Mouse (Mus musculus) heart, postnatal 0 days (tissue): ENCODE results near the gene Rpl32.

Source experiments
- CTCF ChIP-seq: IDR thresholded peaks from 2 replicates; pipeline ENCODE4 v1.5.1; 2016; ENCODE audit warnings: antibody characterized with exemption, control low read depth, low read depth
- EP300 ChIP-seq: IDR thresholded peaks from 2 replicates; pipeline ENCODE4 v1.6.1; 2016; ENCODE audit warnings: antibody characterized with exemption, low read depth

- TF ChIP-seq EP300 = 0 out of 2 replicates have a peak, but pooled peaks have one; percentile 55
- no peak for TF ChIP-seq CTCF
Observed at GRCm38 (mm10) chr6:115852446-115853090, 44.0 kb upstream of the Rpl32 start.
